Mouse (Mus musculus) midbrain, embryonic 16.5 days (tissue): ENCODE results near the gene Olfr722. TPM values are rescaled to one million over a fixed set of nuclear protein-coding genes. Genes with fewer than 3 reads are reported as not detected.
"Not testable (repeated sequence)": the region's sequence is repeated elsewhere in the genome, so short reads cannot be mapped to it uniquely, and the experiment has no call there.

Source experiments
- ATAC-seq: fragments of 200-750 bp; cut with Nextera tagmentation; 2 replicates; pipeline ENCODE4 v1.8.0; 2017; ENCODE audit warnings: moderate TSS enrichment
- H3K27ac ChIP-seq: fragments of 300-500 bp; sonication (generic); 2 replicates; pipeline ENCODE4 v1.5.1; 2014; ENCODE audit warnings: mild to moderate bottlenecking, low read length, mixed read lengths
- H3K27me3 ChIP-seq: fragments of 300-500 bp; sonication (generic); 2 replicates; pipeline ENCODE4 v1.6.1; 2014; ENCODE audit warnings: low read depth, low read length, mixed read lengths; ENCODE audit not compliant: control insufficient read depth, insufficient read depth
- H3K36me3 ChIP-seq: fragments of 300-500 bp; sonication (generic); 2 replicates; pipeline ENCODE4 v1.6.1; 2014; ENCODE audit warnings: mild to moderate bottlenecking, low read length, moderate library complexity, mixed read lengths; ENCODE audit not compliant: control insufficient read depth, insufficient read depth
- H3K4me1 ChIP-seq: fragments of 300-500 bp; sonication (generic); 2 replicates; pipeline ENCODE4 v1.6.1; 2014; ENCODE audit warnings: mild to moderate bottlenecking, low read length, mixed read lengths; ENCODE audit not compliant: control insufficient read depth, insufficient read depth
- H3K4me2 ChIP-seq: fragments of 300-500 bp; sonication (generic); 2 replicates; pipeline ENCODE4 v1.6.1; 2014; ENCODE audit warnings: mild to moderate bottlenecking, low read length, mixed read lengths
- H3K4me3 ChIP-seq: fragments of 300-500 bp; sonication (generic); 2 replicates; pipeline ENCODE4 v1.5.1; 2014; ENCODE audit warnings: low read depth, mild to moderate bottlenecking, low read length, moderate library complexity, mixed read lengths
- H3K9ac ChIP-seq: fragments of 300-500 bp; sonication (generic); 2 replicates; pipeline ENCODE4 v1.6.1; 2014; ENCODE audit warnings: low read depth, low read length, mixed read lengths
- H3K9me3 ChIP-seq: fragments of 300-500 bp; sonication (generic); replicated peaks from 2 replicates; pipeline ENCODE4 v1.6.1; 2014; ENCODE audit warnings: mild to moderate bottlenecking, low read length, mixed read lengths; ENCODE audit not compliant: control insufficient read depth, poor library complexity, severe bottlenecking
- polyA plus RNA-seq: library from polyadenylated mRNA; unstranded; fragments of >200 nt; fragmentation: Nextera tagmentation; extraction: Ambion mirVana; gene quantifications from 2 replicates; pipeline ENCODE4 v1.2.1, GENCODE M21; 2015

Olfr722 gene
- not detected in 2 replicates for polyA plus RNA-seq

GRCm38 (mm10) chr14:49901899-49902298 is at the start of gene Olfr722:
Gene Olfr722, minus strand, starts transcription at chr14:49901999.
- H3K4me2 ChIP-seq = no peak within 1 kb of the TSS
- H3K9ac ChIP-seq = no peak within 1 kb of the TSS
- H3K27me3 ChIP-seq = no peaks in the 10 kb centered on the region
- ATAC-seq = no peak
- H3K4me1 ChIP-seq = no peaks in the 10 kb centered on the region
- no peak within 1 kb of the TSS for H3K27ac ChIP-seq
- H3K4me3 ChIP-seq = no peak within 1 kb of the TSS
- no peaks in the 10 kb centered on the region for H3K9me3 ChIP-seq
- H3K36me3 ChIP-seq = no peaks in the 10 kb centered on the region

DNA sequence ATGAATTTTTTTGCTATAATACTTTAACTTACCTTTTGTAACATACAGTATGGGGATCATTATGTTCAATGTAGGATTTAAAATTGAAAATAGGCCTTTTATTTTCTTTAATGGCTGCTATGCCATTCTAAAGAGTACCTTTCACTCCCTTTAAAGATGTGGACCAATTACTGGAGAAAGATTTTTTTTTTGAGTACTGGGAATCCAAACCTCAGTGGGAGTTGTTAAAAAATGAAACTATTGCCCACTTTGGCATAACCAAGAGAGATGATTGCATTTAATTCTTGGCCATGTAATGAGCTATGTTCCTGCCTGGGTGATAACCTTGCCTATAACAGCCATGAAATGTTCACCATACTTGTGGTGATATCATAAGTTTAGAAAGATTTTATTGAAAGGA is 29.9 kb upstream of the Olfr722 start, which contains the start of gene Olfr723:
TSS of gene Olfr723 (minus strand) at position 101 of the 400 bp plus-strand sequence.
- not testable (repeated sequence) for H3K27ac ChIP-seq, H3K9me3 ChIP-seq, H3K9ac ChIP-seq, H3K4me2 ChIP-seq, H3K4me1 ChIP-seq, H3K4me3 ChIP-seq, H3K36me3 ChIP-seq, H3K27me3 ChIP-seq, ATAC-seq

DNA sequence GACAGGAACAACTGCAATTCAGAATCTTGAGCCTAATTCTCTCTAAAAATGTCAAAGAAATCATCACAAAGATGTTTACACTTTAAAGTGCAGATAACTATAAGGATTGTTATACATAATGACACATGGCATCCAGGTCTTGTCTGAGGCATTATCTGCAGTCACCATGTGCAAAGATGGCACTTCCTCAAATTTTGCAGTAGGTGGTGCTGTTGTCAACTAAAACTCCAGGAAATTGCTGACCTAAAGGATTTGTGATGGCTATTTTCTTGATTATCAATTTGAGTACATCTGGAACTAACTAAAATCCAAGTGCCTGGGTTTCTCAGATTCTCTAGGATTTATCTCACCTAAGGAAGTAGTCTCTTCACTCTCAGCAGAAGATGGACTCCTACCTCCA is 41.4 kb downstream of the Olfr722 start:
- Histone ChIP-seq H3K9me3 (no peaks in the 10 kb centered on the region), H3K27ac (no peak overlapping the region), H3K4me2 (no peak overlapping the region), H3K4me1 (no peaks in the 10 kb centered on the region), H3K36me3 (no peaks in the 10 kb centered on the region), H3K9ac (no peak overlapping the region), H3K4me3 (no peak overlapping the region), H3K27me3 (no peaks in the 10 kb centered on the region)
- ATAC-seq = no peak

Other genes starting within 250 kb of the Olfr722 start
- gene Armh4, start 118.6 kb downstream of the Olfr722 start, polyA plus RNA-seq = 23.2 and 24.4 TPM in 2 replicates
- gene Olfr723, start 29.8 kb upstream of the Olfr722 start, polyA plus RNA-seq = not detected in 2 replicates
- gene Olfr724, start 61.3 kb upstream of the Olfr722 start, polyA plus RNA-seq = not detected in 2 replicates
- gene Olfr725, start 138.4 kb upstream of the Olfr722 start, polyA plus RNA-seq = not detected in 2 replicates
- gene Olfr726, start 189.0 kb upstream of the Olfr722 start, polyA plus RNA-seq = not detected in 2 replicates
- not detected in 2 replicates for gene Olfr727, start 221.2 kb upstream of the Olfr722 start, polyA plus RNA-seq
- not detected in 2 replicates for gene Olfr728, start 240.7 kb upstream of the Olfr722 start, polyA plus RNA-seq